Mouse (Mus musculus) erythroblast, embryonic 14.5 days (primary cell): ENCODE results near the gene Nfib. TPM values are rescaled to one million over a fixed set of nuclear protein-coding genes. Genes with fewer than 3 reads are reported as not detected.

Experiments used
- H3K27me3 ChIP-seq: 2 replicates; pipeline ENCODE4 v1.6.1; 2012; ENCODE audit warnings: inconsistent platforms; ENCODE audit not compliant: control insufficient read depth
- H3K36me3 ChIP-seq: 2 replicates; pipeline ENCODE4 v1.6.1; 2012; ENCODE audit warnings: mild to moderate bottlenecking, inconsistent platforms; ENCODE audit not compliant: control insufficient read depth
- H3K4me1 ChIP-seq: 2 replicates; pipeline ENCODE4 v1.6.1; 2012; ENCODE audit warnings: inconsistent platforms; ENCODE audit not compliant: control insufficient read depth
- H3K4me3 ChIP-seq: replicated peaks from 2 replicates; pipeline ENCODE3; 2012; ENCODE audit warnings: moderate library complexity, mild to moderate bottlenecking, inconsistent platforms
- H3K9me3 ChIP-seq: 2 replicates; pipeline ENCODE4 v1.6.1; 2012; ENCODE audit warnings: low read length, inconsistent platforms, mixed read lengths; ENCODE audit not compliant: control insufficient read depth
- GATA1 ChIP-seq: IDR thresholded peaks from 2 replicates; pipeline ENCODE4 v1.6.1; 2012; ENCODE audit warnings: low read length, inconsistent platforms, mixed read lengths
- TAL1 ChIP-seq: IDR thresholded peaks from 3 replicates; pipeline ENCODE4 v1.6.1; 2012; ENCODE audit warnings: low read length, inconsistent platforms, mixed read lengths
- polyA plus RNA-seq: library from polyadenylated mRNA; stranded (reverse); fragments of >175 nt; gene quantifications from 2 replicates; pipeline ENCODE4 v1.2.3, GENCODE M21; 2012

Nfib gene
- polyA plus RNA-seq, 1 experiment, result not detected

GRCm38 (mm10) chr4:82477742-82478141 lies 227.8 kb downstream of the Nfib start:
- Histone ChIP-seq H3K9me3 (no peaks in the 10 kb centered on the region), H3K27me3 (no peaks in the 10 kb centered on the region), H3K4me1 (no peaks in the 10 kb centered on the region), H3K4me3 (no peak overlapping the region), H3K36me3 (no peaks in the 10 kb centered on the region)
- TF ChIP-seq GATA1, result no peak
- no peak for TF ChIP-seq TAL1

GRCm38 (mm10) chr4:82476411-82476810 lies 229.1 kb downstream of the Nfib start:
- no peaks in the 10 kb centered on the region for H3K4me1 ChIP-seq
- H3K36me3 ChIP-seq, result no peaks in the 10 kb centered on the region
- TF ChIP-seq GATA1 (no peak), TAL1 (no peak)
- H3K27me3 ChIP-seq, result no peaks in the 10 kb centered on the region
- H3K4me3 ChIP-seq, result no peak overlapping the region
- no peaks in the 10 kb centered on the region for H3K9me3 ChIP-seq

- no peak overlapping the region for H3K4me3 ChIP-seq
- H3K36me3 ChIP-seq, result no peaks in the 10 kb centered on the region
- no peak for TF ChIP-seq GATA1
- TF ChIP-seq TAL1, result no peak
- H3K9me3 ChIP-seq, result no peaks in the 10 kb centered on the region
- H3K27me3 ChIP-seq, result no peaks in the 10 kb centered on the region
- no peaks in the 10 kb centered on the region for H3K4me1 ChIP-seq
Observed at GRCm38 (mm10) chr4:82474334-82474733, 231.2 kb downstream of the Nfib start.

GRCm38 (mm10) chr4:82470938-82471320 lies 234.6 kb downstream of the Nfib start:
- Histone ChIP-seq H3K4me3 (no peak overlapping the region), H3K9me3 (no peaks in the 10 kb centered on the region), H3K36me3 (no peaks in the 10 kb centered on the region), H3K27me3 (no peaks in the 10 kb centered on the region), H3K4me1 (no peaks in the 10 kb centered on the region)
- TF ChIP-seq TAL1, result no peak
- TF ChIP-seq GATA1, result no peak

- no peak overlapping the region for H3K4me3 ChIP-seq
- no peaks in the 10 kb centered on the region for H3K9me3 ChIP-seq
- no peaks in the 10 kb centered on the region for H3K36me3 ChIP-seq
- no peaks in the 10 kb centered on the region for H3K27me3 ChIP-seq
- no peaks in the 10 kb centered on the region for H3K4me1 ChIP-seq
- TF ChIP-seq GATA1, result no peak
- no peak for TF ChIP-seq TAL1
Observed at GRCm38 (mm10) chr4:82470212-82470937, 235.2 kb downstream of the Nfib start.

- Histone ChIP-seq H3K4me3 (no peak overlapping the region), H3K4me1 (no peaks in the 10 kb centered on the region), H3K36me3 (no peaks in the 10 kb centered on the region), H3K9me3 (no peaks in the 10 kb centered on the region), H3K27me3 (no peaks in the 10 kb centered on the region)
- TF ChIP-seq GATA1, result no peak
- TF ChIP-seq TAL1, result no peak
Observed at GRCm38 (mm10) chr4:82468944-82469343, 236.6 kb downstream of the Nfib start.

- Histone ChIP-seq H3K27me3 (no peaks in the 10 kb centered on the region), H3K36me3 (no peaks in the 10 kb centered on the region), H3K4me3 (no peak overlapping the region), H3K4me1 (no peaks in the 10 kb centered on the region), H3K9me3 (no peaks in the 10 kb centered on the region)
- TF ChIP-seq TAL1 (no peak), GATA1 (no peak)
Observed at GRCm38 (mm10) chr4:82466717-82467116, 238.8 kb downstream of the Nfib start.

GRCm38 (mm10) chr4:82466144-82466543 lies 239.4 kb downstream of the Nfib start:
- Histone ChIP-seq H3K4me3 (no peak overlapping the region), H3K9me3 (no peaks in the 10 kb centered on the region), H3K36me3 (no peaks in the 10 kb centered on the region), H3K27me3 (no peaks in the 10 kb centered on the region), H3K4me1 (no peaks in the 10 kb centered on the region)
- TF ChIP-seq GATA1, result no peak
- no peak for TF ChIP-seq TAL1

GRCm38 (mm10) chr4:82464051-82464632 lies 241.4 kb downstream of the Nfib start:
- no peaks in the 10 kb centered on the region for H3K4me1 ChIP-seq
- no peak for TF ChIP-seq GATA1
- no peak for TF ChIP-seq TAL1
- no peaks in the 10 kb centered on the region for H3K27me3 ChIP-seq
- H3K36me3 ChIP-seq, result no peaks in the 10 kb centered on the region
- H3K9me3 ChIP-seq, result no peaks in the 10 kb centered on the region
- H3K4me3 ChIP-seq, result no peak overlapping the region

- Histone ChIP-seq H3K27me3 (no peaks in the 10 kb centered on the region), H3K36me3 (no peaks in the 10 kb centered on the region), H3K4me1 (no peaks in the 10 kb centered on the region), H3K9me3 (no peaks in the 10 kb centered on the region), H3K4me3 (no peak overlapping the region)
- TF ChIP-seq GATA1 (no peak), TAL1 (no peak)
Observed at GRCm38 (mm10) chr4:82463189-82463715, 242.3 kb downstream of the Nfib start.
